Mouse (Mus musculus) ES-E14 (cell line): ENCODE data around the gene Scaf11. TPM values are rescaled to one million over a fixed set of nuclear protein-coding genes. Genes with fewer than 3 reads are reported as not detected.

Experiments used
- DNase-seq: peaks from one replicate; pipeline ENCODE4 v3.0.0-alpha.2; 2013; ENCODE audit warnings: low read depth, low spot score
- H3K27ac ChIP-seq: 2 replicates; pipeline ENCODE4 v1.5.1; 2012; ENCODE audit warnings: low read depth, mild to moderate bottlenecking, low read length, moderate library complexity, mixed read lengths; ENCODE audit not compliant: poor library complexity, insufficient read depth, severe bottlenecking
- H3K36me3 ChIP-seq: 2 replicates; pipeline ENCODE4 v1.6.1; 2012; ENCODE audit warnings: mild to moderate bottlenecking, low read length, moderate library complexity, mixed read lengths; ENCODE audit not compliant: control insufficient read depth, poor library complexity, insufficient read depth, severe bottlenecking
- H3K4me1 ChIP-seq, 2 experiments: fragments of 150-350 bp in 1 of 2; sonication (generic) in 1 of 2; 2 replicates each; pipeline ENCODE4 v1.6.1; 2012; ENCODE audit warnings: low read length in 2 of 2, mild to moderate bottlenecking in 1 of 2, mixed read lengths in 1 of 2; ENCODE audit not compliant: control insufficient read depth in 2 of 2, insufficient read depth in 2 of 2, poor library complexity in 1 of 2
- H3K4me3 ChIP-seq, 2 experiments: fragments of 150-350 bp in 1 of 2; sonication (generic) in 1 of 2; 2 replicates each; pipeline ENCODE4 v1.5.1; 2012; ENCODE audit warnings: low read length in 2 of 2, low read depth in 1 of 2, mild to moderate bottlenecking in 1 of 2, mixed read lengths in 1 of 2; ENCODE audit not compliant: insufficient read depth in 1 of 2, poor library complexity in 1 of 2, severe bottlenecking in 1 of 2
- H3K9ac ChIP-seq: 2 replicates; pipeline ENCODE4 v1.6.1; 2012; ENCODE audit warnings: low read depth, mild to moderate bottlenecking, low read length, mixed read lengths; ENCODE audit not compliant: poor library complexity, insufficient read depth, severe bottlenecking
- H3K9me3 ChIP-seq: fragments of 150-350 bp; sonication (generic); 2 replicates; pipeline ENCODE4 v1.6.1; 2012; ENCODE audit warnings: low read depth, mild to moderate bottlenecking, low read length; ENCODE audit not compliant: control insufficient read depth, insufficient read depth
- CHD2 ChIP-seq: IDR thresholded peaks from 2 replicates; pipeline ENCODE4 v1.6.1; 2014; ENCODE audit warnings: mild to moderate bottlenecking, low read depth, low read length, inconsistent platforms
- HCFC1 ChIP-seq: IDR thresholded peaks from 2 replicates; pipeline ENCODE4 v1.6.1; 2012; ENCODE audit warnings: low read length, inconsistent platforms, borderline replicate concordance; ENCODE audit not compliant: insufficient read depth
- MAFK ChIP-seq: IDR thresholded peaks from 2 replicates; pipeline ENCODE4 v1.6.1; 2014; ENCODE audit warnings: mild to moderate bottlenecking, low read depth, low read length, inconsistent platforms; ENCODE audit not compliant: insufficient read depth
- ZC3H11A ChIP-seq: IDR thresholded peaks from 2 replicates; pipeline ENCODE4 v1.6.1; 2012; ENCODE audit warnings: low read depth, mild to moderate bottlenecking, inconsistent platforms, low read length, borderline replicate concordance
- ZNF384 ChIP-seq: IDR thresholded peaks from 2 replicates; pipeline ENCODE4 v1.6.1; 2012; ENCODE audit warnings: low read depth, low read length, inconsistent platforms
- in situ Hi-C, 2 experiments: fragments of 600-800 bp; cut with MboI; formaldehyde crosslinking; loops; one replicate each; pipeline ENCODE4 v1.15.1; 2025; ENCODE audit warnings: low sequenced_read_pairs in 2 of 2, inconsistent platforms in 1 of 2; ENCODE audit not compliant: unreplicated experiment in 2 of 2
- total RNA-seq: library from RNA; depleted of rRNA; stranded (reverse); fragments of 300-350 nt; gene quantifications from 2 replicates; pipeline ENCODE4 v1.2.3, GENCODE M21; 2012

Scaf11 gene
- total RNA-seq, 1 experiment = 92.7 TPM

DNA sequence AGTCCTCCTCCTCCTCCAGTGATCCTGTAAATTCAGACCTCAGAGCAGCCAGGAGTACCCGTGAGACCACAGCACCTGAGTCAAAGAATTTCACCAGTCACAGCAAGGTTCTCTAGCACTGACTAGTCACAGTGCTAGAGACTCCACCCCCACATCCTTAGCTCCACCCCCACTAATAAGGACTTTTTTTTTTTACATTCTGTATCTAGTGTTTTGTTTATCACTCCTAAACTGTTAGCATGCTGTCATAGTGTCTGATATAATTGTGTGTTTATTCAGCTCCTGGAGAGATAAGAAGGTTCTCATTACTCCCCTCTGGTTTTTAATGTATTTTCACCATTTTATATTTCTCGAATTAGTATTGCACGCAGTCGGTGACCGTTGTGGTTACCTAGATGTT is 29.5 kb upstream of the Scaf11 start:
- in situ Hi-C loops = no loop called here
- no peak overlapping the region for H3K4me3 ChIP-seq
- no peak overlapping the region for H3K9ac ChIP-seq
- no peak for TF ChIP-seq CHD2
- H3K4me1 ChIP-seq = peaks cover 6 to 17% of the 10 kb centered on the region in 2 experiments
- H3K36me3 ChIP-seq = no peaks in the 10 kb centered on the region
- no peaks in the 10 kb centered on the region; the same call in 1 of the 2 replicates for H3K9me3 ChIP-seq
- DNase-seq = no peak
- no peak overlapping the region for H3K27ac ChIP-seq

- peak overlapping the region in 1 of 2 experiments; percentile 23; a peak in 2 of 4 replicates for H3K4me3 ChIP-seq
- H3K4me1 ChIP-seq = peaks cover 6 to 17% of the 10 kb centered on the region in 2 experiments
- peak; percentile 58 for DNase-seq
- H3K36me3 ChIP-seq = no peaks in the 10 kb centered on the region
- no peak overlapping the region; the same call in 1 of the 2 replicates for H3K27ac ChIP-seq
- TF ChIP-seq ZNF384 (no peak), HCFC1 (no peak), MAFK (no peak), CHD2 (no peak), ZC3H11A (no peak)
- H3K9me3 ChIP-seq = no peaks in the 10 kb centered on the region
- no peak overlapping the region for H3K9ac ChIP-seq
- in situ Hi-C loops = no loop called here
Measured at GRCm38 (mm10) chr15:96488941-96489786, 28.5 kb upstream of the Scaf11 start.

GRCm38 (mm10) chr15:96487066-96487698 is 26.5 kb upstream of the Scaf11 start:
- H3K4me3 ChIP-seq = 0 out of 4 replicates have a peak overlapping the region, but pooled peaks of 1 of the 2 experiments have one; percentile 28
- no peak overlapping the region for H3K9ac ChIP-seq
- DNase-seq = no peak
- peaks cover 6 to 12% of the 10 kb centered on the region in 2 experiments for H3K4me1 ChIP-seq
- in situ Hi-C loops = no loop called here
- H3K36me3 ChIP-seq = no peaks in the 10 kb centered on the region
- no peak for TF ChIP-seq CHD2
- no peak for TF ChIP-seq HCFC1
- TF ChIP-seq MAFK = no peak
- TF ChIP-seq ZC3H11A = no peak
- TF ChIP-seq ZNF384 = no peak
- no peak overlapping the region for H3K27ac ChIP-seq
- no peaks in the 10 kb centered on the region for H3K9me3 ChIP-seq

- in situ Hi-C loops = no loop called here
- DNase-seq = no peak
Measured at GRCm38 (mm10) chr15:96480822-96481221, 20.2 kb upstream of the Scaf11 start.

More at GRCm38 (mm10) chr15:96480822-96481221, 20.2 kb upstream of the Scaf11 start:
- Histone ChIP-seq H3K9me3 (no peaks in the 10 kb centered on the region), H3K4me3 (no peak overlapping the region), H3K9ac (no peak overlapping the region), H3K27ac (no peak overlapping the region), H3K4me1 (peaks cover 0 to 2% of the 10 kb centered on the region in 2 experiments; a peak in 1 of 4 replicates), H3K36me3 (no peaks in the 10 kb centered on the region)
- TF ChIP-seq CHD2 (no peak), ZC3H11A (no peak), HCFC1 (no peak), MAFK (no peak), ZNF384 (no peak)
